Mouse (Mus musculus): ENCODE measurements around the gene Nup88. TPM values are rescaled to one million over a fixed set of nuclear protein-coding genes. Genes with fewer than 3 reads are reported as not detected.
A peak's percentile ranks its signal among the peaks of the same experiment; 100 is the strongest.

Nup88 gene
- polyA plus RNA-seq, 1 experiment from 2014 or later, result 107 TPM

GRCm38 (mm10) chr11:71003611-71004315 lies 34.0 kb upstream of the Nup88 start:
- peak overlapping the region; percentile 68 for H3K4me2 ChIP-seq (ENCODE audit: low read depth, low read length)
- peak overlapping the region; percentile 91 for H3K4me3 ChIP-seq (replicated peaks; ENCODE audit: low read length)
- H3K27me3 ChIP-seq (ENCODE audit: control insufficient read depth, insufficient read depth, low read length), result no peaks in the 10 kb centered on the region
- H3K9me3 ChIP-seq (replicated peaks; ENCODE audit: control insufficient read depth, low read length), result no peaks in the 10 kb centered on the region
- peak overlapping the region; percentile 84 for H3K27ac ChIP-seq (ENCODE audit: low read length)
- peak overlapping the region; percentile 85 for H3K9ac ChIP-seq (ENCODE audit: low read length)
- under 1% methylated on average over 49 of the region's 49 CpGs for WGBS
- peaks cover 13% of the 10 kb centered on the region for H3K4me1 ChIP-seq (ENCODE audit: control insufficient read depth, insufficient read depth, low read length)
- peaks cover 4% of the 10 kb centered on the region; the same call in 1 of the 2 replicates for H3K36me3 ChIP-seq (ENCODE audit: control insufficient read depth, insufficient read depth, low read length)
- ATAC-seq (ENCODE audit: insufficient read depth, low FRiP score), result peak; percentile 65

GRCm38 (mm10) chr11:71001167-71001566 lies 31.4 kb upstream of the Nup88 start:
- 91% methylated on average over 4 of the region's 4 CpGs for WGBS
- Histone ChIP-seq H3K9me3 (replicated peaks; ENCODE audit: control insufficient read depth, low read length) (no peaks in the 10 kb centered on the region), H3K4me1 (ENCODE audit: control insufficient read depth, insufficient read depth, low read length) (peaks cover 13% of the 10 kb centered on the region), H3K9ac (ENCODE audit: low read length) (no peak overlapping the region), H3K27ac (ENCODE audit: low read length) (no peak overlapping the region), H3K36me3 (ENCODE audit: control insufficient read depth, insufficient read depth, low read length) (peaks cover 4% of the 10 kb centered on the region; the same call in 1 of the 2 replicates), H3K27me3 (ENCODE audit: control insufficient read depth, insufficient read depth, low read length) (no peaks in the 10 kb centered on the region), H3K4me3 (replicated peaks; ENCODE audit: low read length) (no peak overlapping the region), H3K4me2 (ENCODE audit: low read depth, low read length) (no peak overlapping the region)
- ATAC-seq (ENCODE audit: insufficient read depth, low FRiP score), result no peak

- ATAC-seq (ENCODE audit: insufficient read depth, low FRiP score), result peak; percentile 96
- under 1% methylated on average over 64 of the region's 64 CpGs for WGBS
- peak within 1 kb of the TSS; percentile 85 for H3K4me3 ChIP-seq (replicated peaks; ENCODE audit: low read length)
- no peaks in the 10 kb centered on the region for H3K27me3 ChIP-seq (ENCODE audit: control insufficient read depth, insufficient read depth, low read length)
- peaks cover 20% of the 10 kb centered on the region for H3K36me3 ChIP-seq (ENCODE audit: control insufficient read depth, insufficient read depth, low read length)
- peak within 1 kb of the TSS; percentile 94 for H3K9ac ChIP-seq (ENCODE audit: low read length)
- H3K9me3 ChIP-seq (replicated peaks; ENCODE audit: control insufficient read depth, low read length), result no peaks in the 10 kb centered on the region
- peaks cover 8% of the 10 kb centered on the region; the same call in 1 of the 2 replicates for H3K4me1 ChIP-seq (ENCODE audit: control insufficient read depth, insufficient read depth, low read length)
- H3K4me2 ChIP-seq (ENCODE audit: low read depth, low read length), result peak within 1 kb of the TSS; percentile 81
- H3K27ac ChIP-seq (ENCODE audit: low read length), result peak within 1 kb of the TSS; percentile 54; the same call in 1 of the 2 replicates
These were observed 12.9 kb upstream of the Nup88 start, which contains the start of gene C1qbp for GRCm38 (mm10) chr11:70982557-70983228. Gene C1qbp (minus strand): TSS chr11:70983026.

DNA sequence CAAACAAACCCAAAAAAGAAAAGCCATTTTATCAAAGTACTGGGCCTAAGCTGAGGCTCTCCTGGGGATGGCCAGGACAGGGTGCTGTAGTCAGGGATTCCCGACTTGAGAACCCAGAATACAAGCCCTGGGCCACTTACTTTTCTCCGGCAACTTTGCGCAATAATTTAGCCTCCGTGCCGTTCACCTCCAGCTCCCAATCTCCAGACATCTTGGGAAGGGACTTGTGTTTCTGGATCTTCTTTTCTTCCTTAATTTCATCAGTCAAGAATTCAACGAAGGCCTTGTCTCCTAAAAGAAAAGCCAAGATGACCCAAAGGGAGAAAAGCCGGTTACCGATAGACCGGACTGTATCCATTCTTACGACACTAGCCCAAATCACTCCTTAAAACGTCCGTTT lies 12.3 kb upstream of the Nup88 start:
- Histone ChIP-seq H3K4me1 (ENCODE audit: control insufficient read depth, insufficient read depth, low read length) (peaks cover 8% of the 10 kb centered on the region; the same call in 1 of the 2 replicates), H3K4me3 (replicated peaks; ENCODE audit: low read length) (peak overlapping the region; percentile 85), H3K9ac (ENCODE audit: low read length) (peak overlapping the region; percentile 94), H3K4me2 (ENCODE audit: low read depth, low read length) (peak overlapping the region; percentile 81), H3K36me3 (ENCODE audit: control insufficient read depth, insufficient read depth, low read length) (peaks cover 13% of the 10 kb centered on the region), H3K9me3 (replicated peaks; ENCODE audit: control insufficient read depth, low read length) (no peaks in the 10 kb centered on the region), H3K27ac (ENCODE audit: low read length) (no peak overlapping the region), H3K27me3 (ENCODE audit: control insufficient read depth, insufficient read depth, low read length) (no peaks in the 10 kb centered on the region)
- 5% methylated on average over 12 of the region's 12 CpGs for WGBS
- ATAC-seq (ENCODE audit: insufficient read depth, low FRiP score), result no peak

DNA sequence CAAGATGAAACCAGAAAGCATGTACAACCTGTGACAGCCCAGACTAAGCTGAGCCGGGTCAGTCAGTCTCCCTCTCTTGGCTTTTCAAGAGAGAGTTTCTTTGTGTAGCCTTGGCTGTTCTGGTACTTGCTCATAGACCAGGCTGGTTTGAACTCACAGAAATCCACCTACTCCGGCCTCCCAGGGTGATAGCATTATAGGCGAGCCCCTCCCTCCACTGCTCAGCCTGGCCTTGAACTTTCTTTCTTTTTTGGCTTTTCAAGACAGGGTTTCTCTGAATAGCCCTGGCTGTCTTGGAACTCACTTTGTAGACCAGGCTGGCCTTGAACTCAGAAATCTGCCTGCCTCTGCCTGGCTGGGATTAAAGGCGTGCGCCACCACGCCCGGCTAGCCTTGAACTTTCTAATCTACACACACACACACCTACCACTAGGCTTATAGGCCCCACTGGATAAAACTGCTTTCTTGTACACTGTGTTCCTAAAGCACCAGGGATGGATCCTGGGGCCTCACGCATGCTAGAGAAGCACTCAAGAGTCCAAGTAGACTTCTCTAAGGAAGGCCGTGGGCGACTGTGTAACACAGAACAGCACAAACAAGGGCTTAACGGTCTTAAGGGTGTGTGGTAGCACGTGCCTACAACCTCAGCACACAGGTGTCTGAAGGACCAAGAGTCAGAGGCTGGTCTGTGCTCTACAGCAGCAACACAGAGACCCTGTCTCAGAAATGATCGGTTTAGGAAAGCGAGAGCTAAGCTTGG lies 11.2 kb upstream of the Nup88 start:
- no peak for ATAC-seq (ENCODE audit: insufficient read depth, low FRiP score)
- no peaks in the 10 kb centered on the region for H3K27me3 ChIP-seq (ENCODE audit: control insufficient read depth, insufficient read depth, low read length)
- H3K27ac ChIP-seq (ENCODE audit: low read length), result no peak overlapping the region
- 90% methylated on average over 14 of the region's 14 CpGs for WGBS
- H3K9me3 ChIP-seq (replicated peaks; ENCODE audit: control insufficient read depth, low read length), result no peaks in the 10 kb centered on the region
- no peak overlapping the region for H3K9ac ChIP-seq (ENCODE audit: low read length)
- H3K36me3 ChIP-seq (ENCODE audit: control insufficient read depth, insufficient read depth, low read length), result peaks cover 5% of the 10 kb centered on the region
- no peak overlapping the region for H3K4me3 ChIP-seq (replicated peaks; ENCODE audit: low read length)
- H3K4me1 ChIP-seq (ENCODE audit: control insufficient read depth, insufficient read depth, low read length), result peaks cover 8% of the 10 kb centered on the region; the same call in 1 of the 2 replicates
- H3K4me2 ChIP-seq (ENCODE audit: low read depth, low read length), result peak overlapping the region; percentile 81; the same call in 1 of the 2 replicates

DNA sequence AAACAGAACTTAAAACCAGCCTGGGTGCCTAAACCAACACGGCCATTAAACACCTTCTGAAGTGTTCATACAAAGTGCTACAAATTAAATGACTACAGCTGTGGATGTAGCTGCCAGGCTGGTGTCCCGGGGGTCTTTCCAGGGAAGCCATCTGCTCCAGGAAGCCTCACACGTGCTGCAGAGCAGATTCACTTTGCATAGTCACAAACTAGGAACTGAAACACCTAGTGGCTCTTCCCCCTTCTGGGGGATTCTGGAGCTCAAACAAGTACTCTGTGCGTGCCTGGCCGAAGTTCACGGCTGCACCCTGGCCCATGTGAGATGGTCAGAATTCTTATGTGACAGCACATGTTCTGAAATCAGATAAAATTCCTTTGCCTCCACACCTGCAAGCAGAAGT lies 10.5 kb upstream of the Nup88 start:
- peaks cover 5% of the 10 kb centered on the region for H3K36me3 ChIP-seq (ENCODE audit: control insufficient read depth, insufficient read depth, low read length)
- H3K27me3 ChIP-seq (ENCODE audit: control insufficient read depth, insufficient read depth, low read length), result no peaks in the 10 kb centered on the region
- ATAC-seq (ENCODE audit: insufficient read depth, low FRiP score), result no peak
- WGBS, result 81% methylated on average over 6 of the region's 6 CpGs
- H3K4me2 ChIP-seq (ENCODE audit: low read depth, low read length), result no peak overlapping the region
- H3K9me3 ChIP-seq (replicated peaks; ENCODE audit: control insufficient read depth, low read length), result no peaks in the 10 kb centered on the region
- no peak overlapping the region for H3K4me3 ChIP-seq (replicated peaks; ENCODE audit: low read length)
- no peak overlapping the region for H3K27ac ChIP-seq (ENCODE audit: low read length)
- H3K4me1 ChIP-seq (ENCODE audit: control insufficient read depth, insufficient read depth, low read length), result peaks cover 8% of the 10 kb centered on the region; the same call in 1 of the 2 replicates
- no peak overlapping the region for H3K9ac ChIP-seq (ENCODE audit: low read length)

GRCm38 (mm10) chr11:70977293-70977692 lies 7.5 kb upstream of the Nup88 start:
- ATAC-seq (ENCODE audit: insufficient read depth, low FRiP score), result no peak
- Histone ChIP-seq H3K36me3 (ENCODE audit: control insufficient read depth, insufficient read depth, low read length) (peaks cover 5% of the 10 kb centered on the region), H3K9me3 (replicated peaks; ENCODE audit: control insufficient read depth, low read length) (no peaks in the 10 kb centered on the region), H3K27ac (ENCODE audit: low read length) (no peak overlapping the region), H3K4me2 (ENCODE audit: low read depth, low read length) (no peak overlapping the region), H3K9ac (ENCODE audit: low read length) (no peak overlapping the region), H3K4me1 (ENCODE audit: control insufficient read depth, insufficient read depth, low read length) (peaks cover 8% of the 10 kb centered on the region; the same call in 1 of the 2 replicates), H3K27me3 (ENCODE audit: control insufficient read depth, insufficient read depth, low read length) (no peaks in the 10 kb centered on the region), H3K4me3 (replicated peaks; ENCODE audit: low read length) (no peak overlapping the region)
- 89% methylated on average over 6 of the region's 6 CpGs for WGBS

DNA sequence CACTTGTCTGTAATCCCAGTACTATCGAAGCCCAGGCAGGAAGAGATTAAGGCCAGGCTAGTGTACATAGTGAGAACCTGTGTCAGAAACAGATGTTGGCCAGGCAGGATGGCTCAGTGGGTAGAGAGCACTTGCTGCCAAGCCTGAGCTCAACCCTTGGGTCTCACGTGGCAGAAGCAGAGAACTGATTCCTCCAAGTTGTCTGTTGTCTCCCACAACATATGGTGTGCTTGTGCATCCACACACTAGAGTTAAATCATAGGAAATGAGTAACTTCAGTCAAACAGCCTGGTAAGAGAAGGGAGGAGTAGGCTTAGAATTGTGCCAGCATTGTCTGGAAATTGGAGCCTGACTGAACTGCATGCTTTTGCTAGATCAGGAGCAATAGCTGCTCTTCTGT lies 5.4 kb upstream of the Nup88 start:
- Histone ChIP-seq H3K36me3 (ENCODE audit: control insufficient read depth, insufficient read depth, low read length) (peaks cover 5% of the 10 kb centered on the region), H3K4me2 (ENCODE audit: low read depth, low read length) (no peak overlapping the region), H3K27me3 (ENCODE audit: control insufficient read depth, insufficient read depth, low read length) (no peaks in the 10 kb centered on the region), H3K27ac (ENCODE audit: low read length) (no peak overlapping the region), H3K9me3 (replicated peaks; ENCODE audit: control insufficient read depth, low read length) (no peaks in the 10 kb centered on the region), H3K4me1 (ENCODE audit: control insufficient read depth, insufficient read depth, low read length) (peaks cover 7% of the 10 kb centered on the region; the same call in 1 of the 2 replicates), H3K9ac (ENCODE audit: low read length) (no peak overlapping the region), H3K4me3 (replicated peaks; ENCODE audit: low read length) (no peak overlapping the region)
- 70% methylated on average over 2 of the region's 2 CpGs for WGBS
- ATAC-seq (ENCODE audit: insufficient read depth, low FRiP score), result no peak

Data from stomach, embryonic 16.5 days (tissue).